Mouse (Mus musculus): ENCODE data around the gene Gpsm2. TPM values are rescaled to one million over a fixed set of nuclear protein-coding genes. Genes with fewer than 3 reads are reported as not detected.
"Not testable (repeated sequence)": the region's sequence is repeated elsewhere in the genome, so short reads cannot be mapped to it uniquely, and the experiment has no call there.

The Gpsm2 gene
- polyA plus RNA-seq, 1 experiment from 2014 or later: 25.0 TPM

DNA sequence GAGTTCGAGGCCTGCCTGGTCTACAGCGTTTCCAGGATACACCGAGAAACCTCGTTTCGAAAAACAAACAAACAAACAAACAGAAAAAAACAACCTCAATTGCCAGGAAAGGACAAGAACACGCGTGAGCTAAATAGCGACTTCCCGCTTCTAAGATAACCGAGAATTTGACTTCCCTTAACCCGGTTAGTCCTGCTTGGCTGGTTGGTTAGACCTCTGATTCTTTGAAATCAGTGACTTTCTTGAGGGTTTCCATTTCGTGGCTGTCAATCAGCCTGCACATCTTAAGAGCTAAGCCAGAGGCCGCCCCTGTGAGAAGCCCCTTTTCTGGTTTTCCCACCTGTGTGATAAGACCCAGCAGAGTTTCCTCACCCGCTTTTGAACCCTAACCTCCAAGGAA lies 67.5 kb downstream of the Gpsm2 start:
- peaks cover 13% of the 10 kb centered on the region for H3K4me1 ChIP-seq (replicated peaks)
- no peak for ATAC-seq (replicated peaks; ENCODE audit: insufficient number of reproducible peaks, insufficient read depth, low FRiP score, low read depth)
- H3K4me3 ChIP-seq: peak overlapping the region; percentile 97
- H3K9ac ChIP-seq: peak overlapping the region; percentile 95
- H3K27ac ChIP-seq: no peak overlapping the region
- H3K9me3 ChIP-seq (replicated peaks): no peaks in the 10 kb centered on the region
- H3K36me3 ChIP-seq: no peaks in the 10 kb centered on the region
- H3K27me3 ChIP-seq: no peaks in the 10 kb centered on the region
- H3K4me2 ChIP-seq: peak overlapping the region; percentile 75
- 14% methylated on average over 14 of the region's 14 CpGs for WGBS

DNA sequence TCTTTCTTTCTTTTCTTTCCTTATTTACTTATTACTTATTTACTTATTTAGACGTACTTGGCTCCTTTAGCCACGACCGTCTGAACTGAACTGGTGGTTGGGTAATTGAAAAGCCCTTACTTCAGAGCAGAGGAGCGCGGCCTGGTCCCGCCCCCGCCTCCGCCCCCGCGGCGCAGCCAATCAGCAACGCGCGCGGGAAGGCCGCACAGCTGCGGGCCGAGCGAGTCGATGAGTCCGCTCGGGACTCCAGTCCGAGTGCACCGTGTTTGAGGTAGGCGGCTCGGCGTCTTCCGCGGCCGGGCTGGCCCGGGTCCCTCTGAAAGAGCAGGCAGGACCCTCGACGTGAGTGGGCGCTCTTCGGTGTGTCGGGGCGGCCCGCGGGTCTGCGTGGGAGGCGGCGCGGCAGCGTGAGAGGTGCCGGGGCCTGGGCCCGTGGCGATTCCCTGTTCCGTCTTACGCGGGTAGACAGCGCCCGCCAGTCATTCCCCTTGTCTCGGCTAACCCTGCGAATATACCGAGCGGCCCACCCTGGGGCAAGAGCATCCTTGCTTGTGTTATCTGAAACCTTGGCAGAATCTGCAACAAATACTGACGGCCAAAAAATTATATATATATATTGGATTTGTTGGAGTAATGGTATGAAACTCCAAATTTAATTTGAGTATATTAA lies 68.3 kb downstream of the Gpsm2 start, which contains the start of gene Clcc1:
TSS of gene Clcc1 (plus strand) at position 204 of the 670 bp plus-strand sequence.
- Histone ChIP-seq H3K4me1 (replicated peaks) (peaks cover 13% of the 10 kb centered on the region), H3K27me3 (no peaks in the 10 kb centered on the region), H3K4me2 (peak within 1 kb of the TSS; percentile 75), H3K4me3 (peak within 1 kb of the TSS; percentile 97), H3K9me3 (replicated peaks) (no peaks in the 10 kb centered on the region), H3K27ac (peak within 1 kb of the TSS; percentile 89), H3K9ac (peak within 1 kb of the TSS; percentile 95), H3K36me3 (no peaks in the 10 kb centered on the region)
- peak; percentile 97 for ATAC-seq (replicated peaks; ENCODE audit: insufficient number of reproducible peaks, insufficient read depth, low FRiP score, low read depth)
- WGBS: under 1% methylated on average over 57 of the region's 57 CpGs

DNA sequence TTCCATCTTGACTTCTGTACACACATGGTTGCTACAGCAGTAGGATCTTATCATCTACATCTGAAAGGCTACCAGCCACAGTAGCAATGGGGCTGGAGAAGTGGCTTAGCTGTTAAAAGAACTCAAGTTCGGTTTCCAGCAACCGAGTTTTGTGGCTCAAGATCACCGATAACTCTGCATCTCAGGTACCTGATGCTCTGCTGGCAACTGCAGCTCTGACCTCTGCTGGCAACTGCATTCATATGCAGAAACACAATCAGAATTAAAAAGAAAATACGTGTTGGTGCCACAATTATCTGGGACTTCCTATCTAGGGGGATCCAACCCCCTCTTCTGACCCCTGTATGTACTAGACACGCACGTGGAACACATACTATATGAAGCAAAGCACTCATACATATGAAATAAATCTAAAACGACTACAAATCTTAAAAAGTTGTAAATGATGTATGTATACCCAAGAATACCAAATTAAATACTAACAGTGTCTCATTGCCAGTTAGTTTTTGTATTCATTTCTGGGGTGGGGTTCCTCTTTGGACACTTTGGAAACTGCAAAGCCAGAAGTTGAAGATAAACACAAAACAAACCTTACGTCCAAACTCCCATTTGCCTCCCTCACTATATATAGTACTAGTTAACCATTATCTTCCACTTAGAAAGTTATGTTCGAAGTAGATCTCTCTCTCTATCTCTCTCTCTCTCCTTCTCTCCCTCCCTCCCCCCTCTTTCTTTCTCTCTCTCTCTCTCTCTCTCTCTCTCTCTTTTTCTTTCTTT lies 69.1 kb downstream of the Gpsm2 start:
- H3K9me3 ChIP-seq (replicated peaks): no peaks in the 10 kb centered on the region
- H3K27ac ChIP-seq: no peak overlapping the region
- no peak for ATAC-seq (replicated peaks; ENCODE audit: insufficient number of reproducible peaks, insufficient read depth, low FRiP score, low read depth)
- H3K27me3 ChIP-seq: no peaks in the 10 kb centered on the region
- no peaks in the 10 kb centered on the region for H3K36me3 ChIP-seq
- 18% methylated on average over 9 of the region's 9 CpGs for WGBS
- peaks cover 13% of the 10 kb centered on the region for H3K4me1 ChIP-seq (replicated peaks)
- H3K9ac ChIP-seq: peak overlapping the region; percentile 36; the same call in 1 of the 2 replicates
- peak overlapping the region; percentile 97 for H3K4me3 ChIP-seq
- peak overlapping the region; percentile 62 for H3K4me2 ChIP-seq

DNA sequence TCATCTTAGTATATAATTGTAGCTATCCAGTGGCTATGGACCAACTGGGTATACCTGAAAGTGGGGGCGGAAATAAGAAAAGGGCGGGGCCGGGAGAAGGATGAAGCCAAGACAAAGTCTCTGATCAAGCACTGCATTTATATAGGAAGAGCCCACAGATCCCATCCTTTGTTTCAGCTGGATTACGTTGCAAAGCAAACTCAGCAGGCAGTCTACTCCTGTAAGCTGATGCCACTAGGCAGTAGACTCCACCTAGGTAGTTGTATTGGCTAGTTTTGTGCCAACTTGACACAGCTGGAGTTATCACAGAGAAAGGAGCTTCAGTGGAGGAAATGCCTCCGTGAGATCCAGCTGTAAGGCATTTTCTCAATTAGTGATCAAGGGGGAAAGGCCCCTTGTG lies 74.4 kb downstream of the Gpsm2 start:
- 47% methylated on average over 5 of the region's 5 CpGs for WGBS
- not testable (repeated sequence) for ATAC-seq (replicated peaks; ENCODE audit: insufficient number of reproducible peaks, insufficient read depth, low FRiP score, low read depth); H3K4me2 ChIP-seq

DNA sequence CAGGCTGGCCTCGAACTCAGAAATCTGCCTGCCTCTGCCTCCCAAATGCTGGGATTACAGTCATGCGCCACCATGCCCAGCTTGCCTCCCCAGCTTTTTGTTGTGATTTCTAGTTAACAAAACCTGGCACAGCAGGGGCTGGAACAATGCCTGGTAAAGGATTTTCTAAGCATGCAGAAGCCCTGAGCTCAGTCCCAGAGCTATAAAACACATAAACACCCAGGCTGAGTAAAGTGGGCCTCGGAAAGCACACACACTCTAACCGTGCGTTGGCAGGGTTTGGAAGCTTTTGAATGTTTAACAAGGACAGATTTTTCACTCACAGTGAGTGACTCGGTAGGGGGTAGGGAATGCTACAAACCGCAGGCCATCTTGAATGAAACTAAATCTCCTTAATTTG lies 76.1 kb downstream of the Gpsm2 start:
- Histone ChIP-seq H3K9ac (no peak overlapping the region), H3K36me3 (no peaks in the 10 kb centered on the region), H3K27ac (no peak overlapping the region), H3K4me3 (no peak overlapping the region), H3K9me3 (replicated peaks) (no peaks in the 10 kb centered on the region), H3K27me3 (no peaks in the 10 kb centered on the region), H3K4me1 (replicated peaks) (no peaks in the 10 kb centered on the region), H3K4me2 (no peak overlapping the region)
- WGBS: 67% methylated on average over 7 of the region's 7 CpGs
- ATAC-seq (replicated peaks; ENCODE audit: insufficient number of reproducible peaks, insufficient read depth, low FRiP score, low read depth): no peak

More for the DNA sequence above, 74.4 kb downstream of the Gpsm2 start:
- H3K9ac ChIP-seq; H3K4me1 ChIP-seq (replicated peaks); H3K4me3 ChIP-seq; H3K36me3 ChIP-seq; H3K9me3 ChIP-seq (replicated peaks); H3K27me3 ChIP-seq; H3K27ac ChIP-seq: not testable (repeated sequence)

DNA sequence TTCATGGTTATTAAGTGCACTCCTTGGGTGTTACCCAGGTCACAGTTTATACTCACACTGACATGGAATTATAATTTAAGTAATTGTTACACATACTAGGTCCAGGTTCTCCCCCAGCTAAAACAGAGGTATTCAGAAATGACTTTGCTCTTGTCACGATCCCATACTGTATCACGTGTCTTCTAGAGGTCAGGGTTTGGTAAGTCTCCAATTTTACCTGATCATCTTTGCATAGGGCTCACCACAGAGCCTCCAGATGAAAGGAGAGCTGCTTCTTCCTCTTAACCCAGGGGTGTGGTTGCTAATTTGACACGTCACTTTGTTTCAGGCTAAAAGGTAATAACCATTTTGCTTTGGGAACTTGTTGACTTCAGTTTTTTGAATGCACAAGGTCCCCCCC lies 77.3 kb downstream of the Gpsm2 start:
- no peaks in the 10 kb centered on the region for H3K9me3 ChIP-seq (replicated peaks)
- no peaks in the 10 kb centered on the region for H3K36me3 ChIP-seq
- no peak for ATAC-seq (replicated peaks; ENCODE audit: insufficient number of reproducible peaks, insufficient read depth, low FRiP score, low read depth)
- H3K27me3 ChIP-seq: no peaks in the 10 kb centered on the region
- H3K9ac ChIP-seq: no peak overlapping the region
- 87% methylated on average over 3 of the region's 3 CpGs for WGBS
- H3K27ac ChIP-seq: no peak overlapping the region
- no peak overlapping the region for H3K4me3 ChIP-seq
- H3K4me1 ChIP-seq (replicated peaks): no peaks in the 10 kb centered on the region
- no peak overlapping the region for H3K4me2 ChIP-seq

DNA sequence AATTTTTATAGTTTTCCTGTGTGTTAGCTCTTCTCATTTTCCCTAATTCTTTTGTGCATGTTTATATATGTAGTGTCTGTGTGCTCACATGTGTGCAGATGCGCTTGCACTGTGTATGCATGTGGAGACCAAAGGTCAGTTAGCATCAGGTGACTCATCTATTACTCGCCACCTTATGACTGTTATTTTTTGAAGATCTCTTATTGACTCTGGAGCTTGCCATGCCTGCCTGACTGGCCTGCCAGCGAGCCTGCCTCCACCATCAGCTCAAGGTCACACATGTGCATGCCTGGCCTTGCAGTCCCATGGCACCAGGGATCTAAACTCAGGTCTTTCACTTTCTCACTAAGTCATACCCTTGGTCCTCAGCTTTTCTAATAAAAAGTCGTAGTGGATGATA lies 81.1 kb downstream of the Gpsm2 start:
- ATAC-seq (replicated peaks; ENCODE audit: insufficient number of reproducible peaks, insufficient read depth, low FRiP score, low read depth): no peak
- H3K27ac ChIP-seq: no peak overlapping the region
- H3K9me3 ChIP-seq (replicated peaks): no peaks in the 10 kb centered on the region
- H3K4me1 ChIP-seq (replicated peaks): no peaks in the 10 kb centered on the region
- H3K27me3 ChIP-seq: no peaks in the 10 kb centered on the region
- no peaks in the 10 kb centered on the region for H3K36me3 ChIP-seq
- no peak overlapping the region for H3K4me3 ChIP-seq
- H3K4me2 ChIP-seq: no peak overlapping the region
- WGBS: 81% methylated on average over 4 of the region's 4 CpGs
- no peak overlapping the region for H3K9ac ChIP-seq

DNA sequence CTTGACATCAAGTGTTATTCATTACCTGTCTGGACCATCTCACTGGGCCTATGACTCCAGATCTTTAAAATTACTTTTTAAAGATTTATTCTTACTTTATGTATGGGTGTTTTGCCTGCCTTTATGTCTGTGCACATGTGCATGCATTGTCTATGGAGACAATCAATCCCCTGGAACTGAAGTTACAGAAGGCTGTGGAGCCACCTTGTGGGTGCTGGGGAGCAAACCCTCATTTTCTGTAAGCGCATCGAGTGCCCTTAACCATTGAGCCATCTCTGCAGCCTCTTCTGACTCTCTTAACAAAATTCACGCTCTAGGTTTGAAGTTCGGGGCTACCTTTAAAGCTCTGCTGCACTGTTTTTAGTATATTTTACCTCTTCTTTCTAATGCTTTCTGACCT lies 82.7 kb downstream of the Gpsm2 start:
- ATAC-seq (replicated peaks; ENCODE audit: insufficient number of reproducible peaks, insufficient read depth, low FRiP score, low read depth): no peak
- H3K4me3 ChIP-seq: no peak overlapping the region
- H3K4me2 ChIP-seq: no peak overlapping the region
- no peaks in the 10 kb centered on the region for H3K27me3 ChIP-seq
- 69% methylated on average over 4 of the region's 4 CpGs for WGBS
- no peaks in the 10 kb centered on the region for H3K4me1 ChIP-seq (replicated peaks)
- H3K9me3 ChIP-seq (replicated peaks): no peaks in the 10 kb centered on the region
- H3K27ac ChIP-seq: no peak overlapping the region
- H3K36me3 ChIP-seq: no peaks in the 10 kb centered on the region
- H3K9ac ChIP-seq: no peak overlapping the region

DNA sequence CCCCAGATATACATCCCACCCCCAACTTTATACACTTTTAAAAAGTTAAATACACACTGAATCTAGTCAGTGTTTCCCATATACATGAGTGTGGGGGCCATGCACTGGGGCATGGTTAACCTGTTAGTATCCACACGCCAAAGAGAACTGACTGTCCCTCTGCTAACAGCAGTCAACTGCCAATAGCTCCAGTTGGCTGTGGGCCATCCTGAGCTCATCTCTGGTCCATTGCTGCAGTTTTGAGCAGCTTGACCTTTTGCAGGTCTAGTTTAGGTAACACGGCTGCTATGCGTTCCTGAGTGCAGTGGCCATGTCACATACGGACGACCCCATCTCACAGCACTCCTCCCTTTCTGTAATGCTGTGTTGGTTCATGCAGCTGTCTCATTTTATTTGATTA lies 87.3 kb downstream of the Gpsm2 start:
- no peaks in the 10 kb centered on the region for H3K9me3 ChIP-seq (replicated peaks)
- no peaks in the 10 kb centered on the region for H3K4me1 ChIP-seq (replicated peaks)
- H3K4me3 ChIP-seq: no peak overlapping the region
- no peak overlapping the region for H3K27ac ChIP-seq
- no peak for ATAC-seq (replicated peaks; ENCODE audit: insufficient number of reproducible peaks, insufficient read depth, low FRiP score, low read depth)
- no peak overlapping the region for H3K9ac ChIP-seq
- H3K36me3 ChIP-seq: no peaks in the 10 kb centered on the region
- no peaks in the 10 kb centered on the region for H3K27me3 ChIP-seq
- 89% methylated on average over 5 of the region's 5 CpGs for WGBS
- no peak overlapping the region for H3K4me2 ChIP-seq

Other genes with a start within 250 kb of the Gpsm2 start
- 0.19 TPM in 1 of 2 replicates, not detected in the other for gene 1700013F07Rik, start 188.2 kb downstream of the Gpsm2 start, polyA plus RNA-seq (2015; fragmentation: Nextera tagmentation; extraction: Ambion mirVana)
- gene 5330417C22Rik, start 185.8 kb downstream of the Gpsm2 start, polyA plus RNA-seq (2015; fragmentation: Nextera tagmentation; extraction: Ambion mirVana): 1.0 and 1.7 TPM in 2 replicates
- gene Tmem167b, start 159.8 kb downstream of the Gpsm2 start, polyA plus RNA-seq (2015; fragmentation: Nextera tagmentation; extraction: Ambion mirVana): 29.7 and 32.5 TPM in 2 replicates
- gene Taf13, start 150.6 kb downstream of the Gpsm2 start, polyA plus RNA-seq (2015; fragmentation: Nextera tagmentation; extraction: Ambion mirVana): 24.6 and 24.7 TPM in 2 replicates
- 7.0 and 8.8 TPM in 2 replicates for gene Wdr47, start 131.0 kb downstream of the Gpsm2 start, polyA plus RNA-seq (2015; fragmentation: Nextera tagmentation; extraction: Ambion mirVana)
- 50.3 and 50.9 TPM in 2 replicates for gene Clcc1, start 68.4 kb downstream of the Gpsm2 start, polyA plus RNA-seq (2015; fragmentation: Nextera tagmentation; extraction: Ambion mirVana)
- gene Aknad1, start 17.3 kb upstream of the Gpsm2 start, polyA plus RNA-seq (2015; fragmentation: Nextera tagmentation; extraction: Ambion mirVana): 0.04 TPM in 1 of 2 replicates, not detected in the other
- gene Stxbp3, start 118.2 kb upstream of the Gpsm2 start, polyA plus RNA-seq (2015; fragmentation: Nextera tagmentation; extraction: Ambion mirVana): 28.1 and 29.9 TPM in 2 replicates
- gene Fndc7, start 167.7 kb upstream of the Gpsm2 start, polyA plus RNA-seq (2015; fragmentation: Nextera tagmentation; extraction: Ambion mirVana): 0.09 and 0.36 TPM in 2 replicates
- gene Prpf38b, start 189.4 kb upstream of the Gpsm2 start, polyA plus RNA-seq (2015; fragmentation: Nextera tagmentation; extraction: Ambion mirVana): 48.1 and 51.6 TPM in 2 replicates
- gene Henmt1, start 217.6 kb upstream of the Gpsm2 start, polyA plus RNA-seq (2015; fragmentation: Nextera tagmentation; extraction: Ambion mirVana): 0.25 TPM in 1 of 2 replicates, not detected in the other
- gene Gm9857, start 218.1 kb upstream of the Gpsm2 start, polyA plus RNA-seq (2015; fragmentation: Nextera tagmentation; extraction: Ambion mirVana): not detected in 2 replicates